Mouse (Mus musculus): Measurements from ENCODE around the gene Spocd1. TPM values are rescaled to one million over a fixed set of nuclear protein-coding genes. Genes with fewer than 3 reads are reported as not detected.

Spocd1 gene
- total and polyA plus RNA-seq, 3 experiments, result 0.03 TPM; not detected in 2

DNA sequence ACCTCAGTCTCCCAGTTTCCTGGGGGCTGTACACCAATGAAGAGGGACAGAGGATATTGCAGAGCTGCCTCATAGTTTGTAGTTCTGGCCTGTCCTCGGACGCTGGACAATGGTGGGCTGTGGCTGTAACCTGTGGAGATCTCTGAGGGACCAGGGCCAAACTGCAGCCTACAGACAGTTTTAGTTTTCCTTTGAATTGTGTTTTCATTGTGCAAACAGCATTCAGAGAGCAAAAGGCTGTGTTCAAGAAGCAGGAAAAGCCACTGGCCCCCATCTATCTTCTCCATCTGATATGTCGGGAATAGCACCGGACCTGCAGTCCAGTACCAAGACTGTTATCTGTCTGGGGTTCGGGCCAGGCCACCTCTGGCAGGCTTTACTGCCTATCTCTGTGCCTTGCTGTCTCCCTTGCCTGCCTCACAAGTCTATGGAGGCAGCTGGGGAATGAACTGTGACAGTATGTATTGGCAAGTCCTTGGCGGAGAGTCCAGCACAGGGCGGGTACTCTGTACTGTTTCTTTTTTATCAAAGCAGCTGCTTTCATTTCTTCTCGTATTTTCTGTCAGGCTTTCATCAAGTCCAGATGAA lies 11.9 kb upstream of the Spocd1 start:
- Histone ChIP-seq H3K4me3 (ENCODE audit: control insufficient read depth in 1 of 2, insufficient read depth in 1 of 2, low read depth in 2 of 2, low read length in 2 of 2) (no peak overlapping the region), H3K9me3 (replicated peaks; ENCODE audit: insufficient read depth, low read length) (no peaks in the 10 kb centered on the region), H3K27ac (ENCODE audit: control insufficient read depth, low read depth, low read length) (no peak overlapping the region), H3K4me1 (ENCODE audit: control insufficient read depth in 1 of 2, insufficient read depth in 2 of 2, low read length in 2 of 2) (peaks cover 0 to 13% of the 10 kb centered on the region in 2 experiments; a peak in 2 of 4 replicates), H3K27me3 (ENCODE audit: control insufficient read depth in 1 of 2, insufficient read depth in 2 of 2, low read length in 2 of 2) (peaks cover 6% of the 10 kb centered on the region in 2 experiments), H3K9ac (ENCODE audit: control insufficient read depth, low read depth, low read length, poor library complexity, severe bottlenecking) (no peak overlapping the region), H3K36me3 (ENCODE audit: control insufficient read depth in 1 of 2, insufficient read depth in 2 of 2, low read length in 2 of 2) (peaks cover 0 to 9% of the 10 kb centered on the region in 2 experiments; a peak in 2 of 4 replicates), H3K79me2 (ENCODE audit: control insufficient read depth, insufficient read depth, low read length, poor library complexity) (no peaks in the 10 kb centered on the region)
- DNase-seq (ENCODE audit: low read depth, low spot score), result no peak
- TF ChIP-seq SIN3A (IDR thresholded peaks at IDR 0.05; ENCODE audit: low read length), result no peak
- TF ChIP-seq KAT2A (conservative IDR thresholded peaks at IDR 0.05; ENCODE audit: low read depth, low read length), result no peak
- no peak for TF ChIP-seq TAL1 (IDR thresholded peaks at IDR 0.05; ENCODE audit: low read length)
- TF ChIP-seq MYB (IDR thresholded peaks at IDR 0.05; ENCODE audit: low read depth, low read length), result no peak
- no peak for TF ChIP-seq POLR2A (IDR thresholded peaks at IDR 0.05; ENCODE audit: control insufficient read depth in 1 of 2, insufficient read depth in 1 of 2, low read depth in 1 of 2, low read length in 2 of 2, poor library complexity in 1 of 2)
- no peak for TF ChIP-seq ZNF384 (IDR thresholded peaks at IDR 0.05; ENCODE audit: low read depth, low read length)
- no peak for TF ChIP-seq ELF1 (IDR thresholded peaks at IDR 0.05; ENCODE audit: low read depth, low read length)
- TF ChIP-seq UBTF (IDR thresholded peaks at IDR 0.05; ENCODE audit: borderline replicate concordance, insufficient read depth, low read depth, low read length), result no peak
- no peak for TF ChIP-seq POLR2AphosphoS5 (IDR thresholded peaks at IDR 0.05; ENCODE audit: borderline replicate concordance, low read depth, low read length)
- no peak for TF ChIP-seq GATA1 (IDR thresholded peaks at IDR 0.05; ENCODE audit: low read depth, low read length)
- no peak for TF ChIP-seq NELFE (IDR thresholded peaks at IDR 0.05; ENCODE audit: low read depth, low read length)
- TF ChIP-seq RCOR1 (IDR thresholded peaks at IDR 0.05; ENCODE audit: low read depth, low read length), result no peak
- TF ChIP-seq EP300 (IDR thresholded peaks at IDR 0.05; ENCODE audit: low read depth in 1 of 2, low read length in 2 of 2), result no peak
- TF ChIP-seq JUND (IDR thresholded peaks at IDR 0.05; ENCODE audit: low read depth, low read length), result no peak

DNA sequence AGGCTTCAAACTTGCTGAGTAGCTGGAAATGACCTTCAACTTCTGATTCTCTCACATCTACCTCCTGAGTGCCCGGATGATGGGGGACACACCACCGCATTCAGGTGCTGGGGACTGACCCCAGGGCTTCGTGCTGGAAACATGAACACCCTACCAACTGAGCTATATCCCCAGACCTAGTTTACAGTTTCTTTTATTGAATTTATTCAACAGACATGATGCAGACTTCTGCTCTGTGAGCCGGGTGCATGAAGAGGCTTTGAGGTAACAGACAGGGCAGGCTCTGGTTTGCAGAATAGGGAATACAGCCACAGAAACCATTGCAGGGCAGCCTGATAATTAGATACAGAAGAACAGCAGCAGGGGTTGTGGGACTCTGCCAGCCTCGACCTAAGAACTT lies 10.6 kb upstream of the Spocd1 start:
- TF ChIP-seq ELF1 (IDR thresholded peaks at IDR 0.05; ENCODE audit: low read depth, low read length), result no peak
- no peak for TF ChIP-seq MYB (IDR thresholded peaks at IDR 0.05; ENCODE audit: low read depth, low read length)
- no peak for TF ChIP-seq ZKSCAN1 (IDR thresholded peaks at IDR 0.05; ENCODE audit: low read depth, low read length)
- TF ChIP-seq MYC (IDR thresholded peaks at IDR 0.05; ENCODE audit: low read depth, low read length), result no peak
- no peak for TF ChIP-seq CTCF (IDR thresholded peaks at IDR 0.05 in 2 of 3, conservative IDR thresholded peaks at IDR 0.05 in 1 of 3; ENCODE audit: control insufficient read depth in 1 of 3, insufficient read depth in 1 of 3, low read depth in 2 of 3, low read length in 3 of 3, poor library complexity in 1 of 3, severe bottlenecking in 1 of 3)
- no peak for TF ChIP-seq ZMIZ1 (IDR thresholded peaks at IDR 0.05; ENCODE audit: low read depth, low read length)
- TF ChIP-seq BHLHE40 (IDR thresholded peaks at IDR 0.05; ENCODE audit: borderline replicate concordance, low read depth, low read length), result no peak
- TF ChIP-seq MAX (IDR thresholded peaks at IDR 0.05; ENCODE audit: low read length), result no peak
- no peak for TF ChIP-seq SMC3 (IDR thresholded peaks at IDR 0.05; ENCODE audit: low read depth, low read length)
- no peak for TF ChIP-seq TCF12 (IDR thresholded peaks at IDR 0.05; ENCODE audit: low read depth, low read length)
- TF ChIP-seq MAFK (IDR thresholded peaks at IDR 0.05; ENCODE audit: borderline replicate concordance, low read depth, low read length), result no peak
- TF ChIP-seq NELFE (IDR thresholded peaks at IDR 0.05; ENCODE audit: low read depth, low read length), result no peak
- no peak for TF ChIP-seq ZC3H11A (IDR thresholded peaks at IDR 0.05; ENCODE audit: low read depth, low read length)
- no peak for TF ChIP-seq UBTF (IDR thresholded peaks at IDR 0.05; ENCODE audit: borderline replicate concordance, insufficient read depth, low read depth, low read length)
- TF ChIP-seq CHD1 (IDR thresholded peaks at IDR 0.05; ENCODE audit: low read depth, low read length), result no peak
- TF ChIP-seq NRF1 (IDR thresholded peaks at IDR 0.05; ENCODE audit: insufficient read depth, low read depth, low read length, poor library complexity, severe bottlenecking), result no peak
- TF ChIP-seq SIN3A (IDR thresholded peaks at IDR 0.05; ENCODE audit: low read length), result no peak
- TF ChIP-seq TAL1 (IDR thresholded peaks at IDR 0.05; ENCODE audit: low read length), result no peak
- DNase-seq (ENCODE audit: low read depth, low spot score), result no peak
- peaks cover 0 to 8% of the 10 kb centered on the region in 2 experiments; a peak in 2 of 4 replicates for H3K36me3 ChIP-seq (ENCODE audit: control insufficient read depth in 1 of 2, insufficient read depth in 2 of 2, low read length in 2 of 2)
- no peaks in the 10 kb centered on the region for H3K9me3 ChIP-seq (replicated peaks; ENCODE audit: insufficient read depth, low read length)
- no peak overlapping the region for H3K4me3 ChIP-seq (ENCODE audit: control insufficient read depth in 1 of 2, insufficient read depth in 1 of 2, low read depth in 2 of 2, low read length in 2 of 2)
- peaks cover 0 to 8% of the 10 kb centered on the region in 2 experiments; a peak in 2 of 4 replicates for H3K4me1 ChIP-seq (ENCODE audit: control insufficient read depth in 1 of 2, insufficient read depth in 2 of 2, low read length in 2 of 2)
- H3K27ac ChIP-seq (ENCODE audit: control insufficient read depth, low read depth, low read length), result no peak overlapping the region
- no peaks in the 10 kb centered on the region for H3K79me2 ChIP-seq (ENCODE audit: control insufficient read depth, insufficient read depth, low read length, poor library complexity)
- no peak overlapping the region for H3K9ac ChIP-seq (ENCODE audit: control insufficient read depth, low read depth, low read length, poor library complexity, severe bottlenecking)
- H3K27me3 ChIP-seq (ENCODE audit: control insufficient read depth in 1 of 2, insufficient read depth in 2 of 2, low read length in 2 of 2), result peaks cover 6% of the 10 kb centered on the region in 2 experiments
